Mouse (Mus musculus) layer of hippocampus, adult 9-11 months (tissue): Measurements from ENCODE around the gene Lcmt1.

ENCODE experiments used
- DNase-seq: peaks from one replicate; pipeline ENCODE4 v3.0.0; 2022

Gene Lcmt1

GRCm38 (mm10) chr7:123401121-123401520 is 31.5 kb downstream of the Lcmt1 start:
- no peak for DNase-seq

DNA sequence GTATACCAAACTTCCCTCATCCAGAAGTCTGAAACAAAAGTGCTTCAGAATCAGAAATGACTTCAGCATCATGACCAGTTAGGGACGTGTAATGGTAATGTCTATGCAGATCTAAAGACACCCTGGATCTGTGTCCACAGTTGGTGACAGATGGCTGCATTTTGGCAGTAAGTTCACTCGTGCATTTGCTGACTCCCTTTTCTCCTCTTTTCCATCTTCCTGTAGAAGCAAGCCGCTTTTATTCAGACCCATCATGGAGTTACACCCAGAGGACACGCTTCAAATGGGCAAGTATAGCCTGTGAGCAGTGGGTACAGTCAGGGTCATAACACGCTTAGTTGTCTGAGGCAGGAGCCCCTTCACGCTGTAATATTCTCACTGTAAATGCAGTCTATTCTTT is 34.6 kb downstream of the Lcmt1 start:
- peak; percentile 30 for DNase-seq

GRCm38 (mm10) chr7:123405619-123406018 is 36.0 kb downstream of the Lcmt1 start:
- DNase-seq, result no peak

DNA sequence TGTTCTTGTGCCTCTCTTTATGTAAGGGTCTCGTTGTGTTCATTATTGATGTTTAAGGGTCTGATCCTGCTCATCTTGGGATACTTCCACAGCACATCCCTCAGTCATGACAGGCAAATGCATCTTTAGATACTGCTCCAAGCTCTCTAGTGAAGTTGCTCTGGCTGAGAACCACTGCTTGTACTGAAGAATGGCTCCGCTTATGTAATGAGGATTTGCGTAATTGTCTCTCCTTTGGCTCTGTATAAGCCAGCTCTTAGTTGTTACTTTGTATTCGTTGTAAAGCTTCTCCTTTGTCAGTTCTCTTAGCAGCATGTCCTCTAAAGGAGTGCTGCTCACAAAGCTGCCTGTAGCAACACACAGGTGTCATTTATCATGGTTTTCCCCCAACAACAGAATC is 37.4 kb downstream of the Lcmt1 start:
- DNase-seq, result no peak

DNA sequence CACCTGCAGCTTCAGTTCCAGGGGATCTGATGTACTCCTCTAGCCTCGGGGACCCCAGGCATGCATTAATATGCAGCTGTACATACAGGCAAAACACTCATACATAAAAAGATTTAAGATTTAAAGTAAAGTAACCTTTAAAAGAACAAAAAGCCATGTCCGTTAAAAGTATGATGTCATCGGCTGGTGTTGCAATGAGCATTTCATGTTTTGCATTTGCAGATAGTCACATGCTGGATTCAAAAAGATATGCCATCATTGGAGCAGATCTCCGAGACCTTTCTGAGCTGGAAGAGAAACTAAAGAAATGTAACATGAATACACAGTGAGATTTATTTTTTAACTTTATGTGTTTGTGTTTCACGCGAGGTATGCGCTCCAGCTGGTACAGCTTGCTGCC is 40.9 kb downstream of the Lcmt1 start:
- DNase-seq, result no peak

- peak; percentile 68 for DNase-seq
These were observed 41.5 kb downstream of the Lcmt1 start for GRCm38 (mm10) chr7:123411109-123411508.

GRCm38 (mm10) chr7:123412143-123412542 is 42.6 kb downstream of the Lcmt1 start:
- DNase-seq, result peak; percentile 57

DNA sequence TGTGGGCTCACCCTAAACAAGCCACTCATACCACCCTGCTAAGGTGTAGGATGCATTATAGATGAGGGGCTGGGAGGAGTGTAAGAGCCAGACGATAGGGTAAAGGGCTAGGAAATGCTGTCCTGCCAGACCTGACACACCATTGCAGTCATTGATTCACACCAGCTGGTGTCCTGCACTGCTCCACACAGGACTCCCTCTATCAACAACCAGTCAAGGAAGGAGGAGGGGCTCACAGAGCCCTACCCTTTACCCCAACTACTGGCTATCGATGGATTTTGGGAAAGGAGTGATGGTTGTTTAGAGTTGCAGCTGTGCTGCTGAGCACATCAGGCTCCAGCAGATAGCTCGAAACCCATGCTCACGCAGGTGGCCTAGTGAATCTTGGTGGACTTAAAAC is 47.2 kb downstream of the Lcmt1 start:
- no peak for DNase-seq

GRCm38 (mm10) chr7:123417661-123418060 is 48.1 kb downstream of the Lcmt1 start:
- DNase-seq, result no peak

DNA sequence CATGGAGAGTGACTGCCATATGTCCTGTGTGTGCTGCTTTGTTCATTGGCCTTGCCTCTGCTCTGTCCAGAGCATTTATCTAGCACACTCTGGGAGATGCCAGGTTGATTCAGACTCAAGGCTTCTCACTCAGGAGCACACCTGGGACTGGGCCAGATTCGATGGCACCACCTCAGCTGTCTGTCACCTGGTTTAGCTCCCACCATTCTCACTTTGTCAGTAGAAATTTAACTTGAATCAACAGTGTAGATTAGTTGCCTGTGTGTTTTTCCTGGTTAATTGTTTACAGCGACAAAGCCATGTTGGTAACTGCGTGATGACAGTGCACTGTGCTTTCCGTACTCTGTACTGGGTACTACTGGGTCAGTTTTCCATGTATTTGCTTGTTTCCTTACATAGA is 50.4 kb downstream of the Lcmt1 start:
- no peak for DNase-seq

GRCm38 (mm10) chr7:123421958-123422357 is 52.4 kb downstream of the Lcmt1 start:
- no peak for DNase-seq

GRCm38 (mm10) chr7:123424281-123424680 is 54.7 kb downstream of the Lcmt1 start:
- no peak for DNase-seq

DNA sequence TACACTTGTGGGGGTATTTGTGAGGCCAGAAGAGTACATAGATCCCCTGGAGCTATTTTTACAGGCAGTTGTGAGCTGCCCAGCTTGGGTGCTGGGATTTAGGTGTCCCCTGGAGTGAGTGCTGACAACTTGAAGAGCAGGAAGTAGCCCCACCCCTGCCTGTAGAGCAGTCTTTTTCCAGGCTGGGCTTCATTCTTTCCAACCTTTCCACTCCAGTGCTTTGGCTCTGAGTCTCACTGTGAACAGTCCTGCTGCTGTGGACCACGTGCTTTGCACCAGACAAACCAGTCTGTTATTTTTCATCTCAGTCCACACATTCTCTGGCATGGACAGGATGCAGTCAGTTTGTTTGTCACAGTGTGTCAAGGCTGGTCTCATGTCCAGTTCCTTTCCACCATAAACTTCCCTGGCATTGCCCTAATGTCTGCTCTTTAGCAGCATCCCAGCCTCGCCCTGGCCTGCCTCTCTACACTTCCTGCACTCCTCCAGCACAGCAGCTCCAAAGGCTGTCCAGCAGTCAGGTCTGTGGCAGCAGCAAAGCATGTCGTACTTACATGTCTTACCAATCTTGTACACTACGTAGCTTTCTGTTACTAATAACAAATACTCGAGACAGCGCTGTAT is 55.7 kb downstream of the Lcmt1 start:
- no peak for DNase-seq

DNA sequence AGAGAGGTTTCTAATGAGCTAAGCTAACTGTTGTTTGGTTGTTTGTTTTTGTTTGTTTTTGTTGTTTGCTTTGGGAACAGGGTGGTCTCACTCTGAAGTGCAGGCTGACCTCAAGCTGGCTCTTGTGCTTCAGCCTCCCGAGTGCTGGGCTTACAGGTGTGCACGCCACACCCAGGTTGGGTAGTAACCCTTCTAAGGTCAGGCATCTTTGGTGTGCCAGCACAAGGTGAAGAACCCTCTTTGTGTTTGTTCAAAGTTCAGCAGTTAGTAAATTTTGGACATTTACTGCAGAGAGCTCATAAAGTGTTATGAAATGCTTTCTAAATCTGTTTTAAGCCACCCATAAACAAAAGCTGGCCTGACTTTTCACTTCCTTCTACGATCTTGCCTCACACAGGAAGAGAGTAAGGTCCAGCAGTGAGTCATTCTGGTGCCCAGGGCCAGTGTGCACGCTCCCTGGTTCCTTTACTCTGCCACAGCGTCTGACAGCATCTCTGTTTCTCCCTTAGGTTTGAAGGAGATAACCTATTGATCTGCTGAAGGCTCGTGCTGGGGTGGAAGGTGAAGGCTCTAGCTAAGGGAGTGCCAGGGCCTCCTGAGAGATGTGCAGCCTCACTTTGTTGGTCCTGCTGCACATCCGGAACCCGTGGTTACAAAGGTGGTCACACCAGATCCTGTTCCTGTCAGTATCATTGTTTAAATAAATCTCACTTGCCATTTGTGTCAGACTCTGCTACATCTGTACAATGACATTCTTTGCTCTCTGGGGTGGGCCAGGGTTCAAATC is 60.2 kb downstream of the Lcmt1 start:
- no peak for DNase-seq

DNA sequence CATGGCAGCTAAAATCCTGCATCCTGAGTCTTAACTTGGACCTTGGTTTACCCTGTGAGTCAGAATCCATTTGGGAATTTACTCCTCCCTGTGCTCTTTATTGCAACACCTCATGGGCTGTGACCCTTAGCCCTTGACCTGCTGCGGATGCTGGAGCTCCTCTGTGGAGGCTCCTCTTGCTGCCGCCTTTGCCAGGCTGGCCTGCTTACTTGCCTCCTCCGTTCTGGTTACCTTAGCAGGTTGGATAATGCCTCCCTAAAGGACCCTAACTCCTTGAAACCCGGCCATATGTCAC is 60.8 kb downstream of the Lcmt1 start:
- DNase-seq, result no peak

DNA sequence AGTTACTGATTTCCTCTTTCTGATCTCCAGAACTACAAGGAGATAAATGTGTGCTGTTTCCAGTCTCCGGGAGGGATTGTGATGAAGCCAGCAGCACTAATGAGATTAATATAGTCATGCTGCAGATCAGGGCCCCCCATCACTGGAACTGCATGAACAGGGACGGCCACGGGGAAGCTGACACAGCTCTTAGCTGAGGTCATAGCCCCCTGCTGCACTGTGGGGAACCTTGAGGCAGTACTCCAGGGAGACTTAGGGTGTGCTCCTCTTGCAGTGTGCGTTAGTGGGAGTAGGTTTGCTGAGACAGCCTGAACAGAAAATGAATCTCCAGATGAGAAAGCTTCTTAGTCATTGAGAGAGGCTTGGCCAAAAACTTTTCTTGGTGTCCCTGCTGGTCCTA is 61.6 kb downstream of the Lcmt1 start:
- DNase-seq, result no peak

DNA sequence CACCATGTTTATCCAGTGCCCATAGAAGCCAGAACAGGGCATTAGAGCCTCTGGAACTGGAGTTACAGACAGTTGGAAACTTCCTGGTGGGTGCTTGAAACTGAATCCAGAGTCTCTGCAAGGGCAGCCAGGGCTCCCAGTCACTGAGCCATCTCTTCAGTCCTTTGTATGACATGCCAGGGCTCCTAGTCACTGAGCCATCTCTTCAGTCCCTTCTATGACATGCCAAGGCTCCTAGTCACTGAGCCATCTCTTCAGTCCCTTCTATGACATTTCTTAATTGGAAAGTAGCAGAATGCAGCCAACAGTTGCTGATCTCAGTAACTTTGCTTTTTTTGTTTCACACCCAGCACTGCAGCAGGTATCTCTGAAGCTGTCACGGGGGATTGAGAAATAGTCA is 72.5 kb downstream of the Lcmt1 start:
- no peak for DNase-seq

- DNase-seq, result no peak
These were observed 79.2 kb downstream of the Lcmt1 start for GRCm38 (mm10) chr7:123448794-123449193.

DNA sequence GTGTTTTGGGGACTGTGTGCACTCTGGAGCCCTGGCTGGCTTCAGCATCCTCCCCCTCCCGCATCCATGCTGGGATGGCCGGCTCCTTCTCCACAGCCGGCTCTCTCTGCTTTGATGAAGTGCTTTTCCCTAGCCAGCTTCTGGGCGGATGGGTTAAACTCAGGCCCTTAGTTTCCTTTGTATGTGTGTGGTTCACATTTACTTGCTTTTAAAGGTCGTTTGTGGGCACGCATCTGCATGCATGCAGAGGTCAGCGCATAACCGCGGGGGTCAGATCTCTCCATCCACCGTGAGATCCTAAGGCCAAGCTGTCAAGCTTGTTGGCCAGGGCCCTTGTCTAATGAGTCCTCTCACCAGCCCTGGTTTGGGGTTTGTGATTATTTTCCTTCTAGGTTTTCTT is 80.1 kb downstream of the Lcmt1 start:
- no peak for DNase-seq

- DNase-seq, result no peak
These were observed 80.9 kb downstream of the Lcmt1 start for GRCm38 (mm10) chr7:123450515-123450914.

DNA sequence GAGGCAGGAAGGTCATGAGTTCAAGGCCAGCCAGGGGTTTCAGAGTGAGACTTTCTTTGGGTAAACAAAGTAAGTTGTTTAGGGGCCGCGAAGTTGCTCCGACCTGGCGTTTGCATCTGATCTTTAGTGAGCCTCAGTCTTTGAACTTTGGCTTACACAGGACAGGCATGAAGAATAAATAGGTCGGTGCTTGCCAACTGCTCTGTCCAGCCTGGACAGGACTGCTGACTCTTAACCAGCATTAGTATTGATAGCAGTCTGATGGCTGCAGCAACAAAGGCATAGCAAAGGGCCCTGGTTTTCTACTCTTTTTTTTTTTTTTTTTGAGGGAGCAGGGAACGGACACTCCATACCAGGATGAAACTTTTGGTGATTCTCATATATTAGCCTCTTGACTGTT is 83.0 kb downstream of the Lcmt1 start:
- no peak for DNase-seq

DNA sequence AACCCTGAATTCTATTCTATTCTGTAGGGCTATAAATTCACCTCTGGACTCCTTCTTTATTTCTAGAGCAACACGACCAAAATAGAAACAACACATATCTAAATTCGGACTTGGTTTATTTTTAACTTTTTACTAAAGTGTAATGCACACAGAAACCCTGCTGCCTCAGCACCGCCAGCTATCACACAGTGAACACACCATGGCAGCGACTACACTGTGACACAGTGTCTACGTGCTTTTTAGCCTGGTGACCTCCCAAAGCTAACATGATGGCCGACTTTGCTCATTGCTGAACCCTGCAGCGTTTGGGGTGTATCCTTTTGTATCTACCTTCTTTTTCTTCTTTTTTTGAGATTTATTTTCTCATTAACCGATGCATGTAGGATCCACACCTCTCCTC is 83.5 kb downstream of the Lcmt1 start:
- no peak for DNase-seq

- no peak for DNase-seq
These were observed 85.5 kb downstream of the Lcmt1 start for GRCm38 (mm10) chr7:123455088-123455487.

DNA sequence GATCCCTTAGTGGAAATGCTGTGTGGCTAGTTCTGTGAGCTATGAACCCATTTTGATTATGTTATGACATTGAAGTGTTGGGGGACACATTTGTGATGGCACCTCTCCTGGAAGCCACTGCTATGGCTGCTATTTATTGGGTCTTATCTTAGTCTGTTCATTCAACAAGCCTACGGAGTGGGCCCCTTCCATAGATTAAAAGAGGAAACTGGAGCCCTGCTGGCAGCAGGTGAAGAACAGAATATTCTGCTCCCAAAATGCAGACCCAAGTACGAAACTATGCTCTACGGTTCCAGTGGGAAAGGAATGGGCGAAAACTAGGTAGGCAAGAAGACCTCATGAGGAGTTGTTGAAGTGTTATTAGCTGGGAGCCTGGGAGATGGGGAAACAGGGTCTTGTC is 88.7 kb downstream of the Lcmt1 start:
- no peak for DNase-seq

DNA sequence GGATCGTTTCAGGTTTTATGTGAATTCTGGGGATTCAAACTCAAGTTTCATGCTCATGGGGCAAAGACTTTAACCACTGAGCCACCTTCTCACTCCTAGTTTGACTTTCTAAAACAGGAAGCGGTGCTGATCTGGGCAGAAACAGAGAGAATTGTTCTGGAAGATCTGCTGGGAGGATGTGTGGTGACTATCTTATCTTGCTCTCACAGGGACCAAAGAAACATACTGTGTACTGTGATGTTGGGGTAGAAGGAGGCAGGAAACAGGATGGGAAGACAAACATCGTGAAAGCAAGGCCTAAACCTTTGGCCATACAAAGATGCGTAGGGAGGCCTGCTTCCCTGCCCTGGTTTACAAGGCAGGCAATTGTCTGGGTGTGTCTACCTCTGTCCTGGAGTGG is 89.7 kb downstream of the Lcmt1 start:
- no peak for DNase-seq
